Mouse (Mus musculus) liver, embryonic 14.5 days (tissue): ENCODE results near the gene D630003M21Rik.

Experiments
- CTCF ChIP-seq: IDR thresholded peaks from 2 replicates; pipeline ENCODE4 v1.5.1; 2016; ENCODE audit warnings: antibody characterized with exemption, low read depth, control low read depth
- EP300 ChIP-seq: IDR thresholded peaks from 2 replicates; pipeline ENCODE4 v1.6.1; 2016; ENCODE audit warnings: antibody characterized with exemption, low read depth

- TF ChIP-seq EP300 (no peak), CTCF (no peak)
Observed at GRCm38 (mm10) chr2:158270017-158270416, 41.0 kb upstream of the D630003M21Rik start.
